Mouse (Mus musculus) ES-E14 (cell line): ENCODE data around the gene Lpin2. TPM values are rescaled to one million over a fixed set of nuclear protein-coding genes. Genes with fewer than 3 reads are reported as not detected.

ENCODE experiments used
- DNase-seq: peaks from one replicate; pipeline ENCODE4 v3.0.0-alpha.2; 2013; ENCODE audit warnings: low read depth, low spot score
- H3K27ac ChIP-seq: 2 replicates; pipeline ENCODE4 v1.5.1; 2012; ENCODE audit warnings: low read depth, mild to moderate bottlenecking, low read length, moderate library complexity, mixed read lengths; ENCODE audit not compliant: poor library complexity, insufficient read depth, severe bottlenecking
- H3K36me3 ChIP-seq: 2 replicates; pipeline ENCODE4 v1.6.1; 2012; ENCODE audit warnings: mild to moderate bottlenecking, low read length, moderate library complexity, mixed read lengths; ENCODE audit not compliant: control insufficient read depth, poor library complexity, insufficient read depth, severe bottlenecking
- H3K4me1 ChIP-seq, 2 experiments: fragments of 150-350 bp in 1 of 2; sonication (generic) in 1 of 2; 2 replicates each; pipeline ENCODE4 v1.6.1; 2012; ENCODE audit warnings: low read length in 2 of 2, mild to moderate bottlenecking in 1 of 2, mixed read lengths in 1 of 2; ENCODE audit not compliant: control insufficient read depth in 2 of 2, insufficient read depth in 2 of 2, poor library complexity in 1 of 2
- H3K4me3 ChIP-seq, 2 experiments: fragments of 150-350 bp in 1 of 2; sonication (generic) in 1 of 2; 2 replicates each; pipeline ENCODE4 v1.5.1; 2012; ENCODE audit warnings: low read length in 2 of 2, low read depth in 1 of 2, mild to moderate bottlenecking in 1 of 2, mixed read lengths in 1 of 2; ENCODE audit not compliant: insufficient read depth in 1 of 2, poor library complexity in 1 of 2, severe bottlenecking in 1 of 2
- H3K9ac ChIP-seq: 2 replicates; pipeline ENCODE4 v1.6.1; 2012; ENCODE audit warnings: low read depth, mild to moderate bottlenecking, low read length, mixed read lengths; ENCODE audit not compliant: poor library complexity, insufficient read depth, severe bottlenecking
- H3K9me3 ChIP-seq: fragments of 150-350 bp; sonication (generic); 2 replicates; pipeline ENCODE4 v1.6.1; 2012; ENCODE audit warnings: low read depth, mild to moderate bottlenecking, low read length; ENCODE audit not compliant: control insufficient read depth, insufficient read depth
- CHD2 ChIP-seq: IDR thresholded peaks from 2 replicates; pipeline ENCODE4 v1.6.1; 2014; ENCODE audit warnings: mild to moderate bottlenecking, low read depth, low read length, inconsistent platforms
- HCFC1 ChIP-seq: IDR thresholded peaks from 2 replicates; pipeline ENCODE4 v1.6.1; 2012; ENCODE audit warnings: low read length, inconsistent platforms, borderline replicate concordance; ENCODE audit not compliant: insufficient read depth
- MAFK ChIP-seq: IDR thresholded peaks from 2 replicates; pipeline ENCODE4 v1.6.1; 2014; ENCODE audit warnings: mild to moderate bottlenecking, low read depth, low read length, inconsistent platforms; ENCODE audit not compliant: insufficient read depth
- ZC3H11A ChIP-seq: IDR thresholded peaks from 2 replicates; pipeline ENCODE4 v1.6.1; 2012; ENCODE audit warnings: low read depth, mild to moderate bottlenecking, inconsistent platforms, low read length, borderline replicate concordance
- ZNF384 ChIP-seq: IDR thresholded peaks from 2 replicates; pipeline ENCODE4 v1.6.1; 2012; ENCODE audit warnings: low read depth, low read length, inconsistent platforms
- in situ Hi-C, 2 experiments: fragments of 600-800 bp; cut with MboI; formaldehyde crosslinking; loops; one replicate each; pipeline ENCODE4 v1.15.1; 2025; ENCODE audit warnings: low sequenced_read_pairs in 2 of 2, inconsistent platforms in 1 of 2; ENCODE audit not compliant: unreplicated experiment in 2 of 2
- total RNA-seq: library from RNA; depleted of rRNA; stranded (reverse); fragments of 300-350 nt; gene quantifications from 2 replicates; pipeline ENCODE4 v1.2.3, GENCODE M21; 2012

Lpin2 gene
- total RNA-seq, 1 experiment: 12.6 TPM

GRCm38 (mm10) chr17:71144322-71145116 is 37.8 kb upstream of the Lpin2 start:
- H3K4me1 ChIP-seq: no peaks in the 10 kb centered on the region
- H3K27ac ChIP-seq: no peak overlapping the region
- H3K4me3 ChIP-seq: no peak overlapping the region
- H3K36me3 ChIP-seq: no peaks in the 10 kb centered on the region
- no peak for DNase-seq
- no peak for TF ChIP-seq MAFK
- TF ChIP-seq HCFC1: no peak
- no peak for TF ChIP-seq ZC3H11A
- TF ChIP-seq CHD2: no peak
- TF ChIP-seq ZNF384: no peak
- H3K9ac ChIP-seq: no peak overlapping the region
- in situ Hi-C loops: no loop called here
- H3K9me3 ChIP-seq: no peaks in the 10 kb centered on the region

GRCm38 (mm10) chr17:71145248-71145961 is 37.0 kb upstream of the Lpin2 start:
- TF ChIP-seq HCFC1 (no peak), ZC3H11A (no peak), ZNF384 (no peak), CHD2 (no peak), MAFK (no peak)
- in situ Hi-C loops: no loop called here
- H3K27ac ChIP-seq: no peak overlapping the region
- no peaks in the 10 kb centered on the region for H3K9me3 ChIP-seq
- no peak overlapping the region for H3K9ac ChIP-seq
- no peaks in the 10 kb centered on the region for H3K4me1 ChIP-seq
- no peaks in the 10 kb centered on the region for H3K36me3 ChIP-seq
- H3K4me3 ChIP-seq: no peak overlapping the region
- no peak for DNase-seq

- in situ Hi-C loops: no loop called here
- TF ChIP-seq ZNF384 (no peak), MAFK (no peak), CHD2 (no peak), HCFC1 (no peak), ZC3H11A (no peak)
- Histone ChIP-seq H3K9me3 (no peaks in the 10 kb centered on the region), H3K9ac (no peak overlapping the region), H3K4me1 (no peaks in the 10 kb centered on the region), H3K27ac (no peak overlapping the region), H3K4me3 (no peak overlapping the region), H3K36me3 (no peaks in the 10 kb centered on the region)
- no peak for DNase-seq
Observed at GRCm38 (mm10) chr17:71153356-71153755, 29.0 kb upstream of the Lpin2 start.

- TF ChIP-seq HCFC1: no peak
- TF ChIP-seq CHD2: no peak
- no peak for TF ChIP-seq ZC3H11A
- no peak for TF ChIP-seq ZNF384
- no peak for TF ChIP-seq MAFK
- no peak overlapping the region for H3K27ac ChIP-seq
- in situ Hi-C loops: no loop called here
Observed at GRCm38 (mm10) chr17:71155271-71155670, 27.1 kb upstream of the Lpin2 start.

More at GRCm38 (mm10) chr17:71155271-71155670, 27.1 kb upstream of the Lpin2 start:
- no peak for DNase-seq
- no peak overlapping the region for H3K9ac ChIP-seq
- no peak overlapping the region for H3K4me3 ChIP-seq
- no peaks in the 10 kb centered on the region for H3K36me3 ChIP-seq
- H3K4me1 ChIP-seq: no peaks in the 10 kb centered on the region; a peak in 1 of 4 replicates
- no peaks in the 10 kb centered on the region for H3K9me3 ChIP-seq
